Mouse (Mus musculus): ENCODE measurements around the gene Mal.

DNA sequence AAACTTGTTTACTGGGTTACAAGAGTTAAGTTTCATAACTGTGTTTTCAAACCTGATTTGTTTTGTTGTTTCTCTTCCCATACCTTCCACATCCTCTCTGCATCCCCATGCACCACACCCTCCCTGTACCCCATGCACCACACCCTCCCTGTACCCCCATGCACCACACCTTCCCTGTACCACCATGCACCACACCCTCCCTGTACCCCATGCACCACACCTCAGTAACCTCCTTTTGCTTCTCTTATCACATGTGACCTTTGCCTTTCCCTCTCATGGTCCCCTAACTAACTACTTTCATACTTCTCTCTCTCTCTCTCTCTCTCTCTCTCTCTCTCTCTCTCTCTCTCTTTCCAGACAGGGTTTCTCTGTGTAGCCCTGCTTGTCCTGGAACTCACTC lies 10.5 kb upstream of the Mal start:
- no peak for TF ChIP-seq CTCF (IDR thresholded peaks at IDR 0.05; ENCODE audit: extremely low read depth, insufficient read depth, insufficient read length, insufficient replicate concordance)
- no peak for TF ChIP-seq POLR2A (IDR thresholded peaks at IDR 0.05; ENCODE audit: low read depth, low read length)
